Mouse (Mus musculus) erythroid progenitor cell, adult 5-6 weeks (primary cell): ENCODE measurements around the gene Olfr1505. TPM values are rescaled to one million over a fixed set of nuclear protein-coding genes. Genes with fewer than 3 reads are reported as not detected.

Experiments
- ATAC-seq: replicated peaks from 2 replicates; pipeline ENCODE4 v1.8.0; 2016; ENCODE audit warnings: moderate number of reproducible peaks, mild to moderate bottlenecking, moderate TSS enrichment, inconsistent platforms; ENCODE audit not compliant: poor library complexity, low FRiP score, severe bottlenecking
- total RNA-seq, 2 experiments: library from RNA; stranded (forward) in 1 of 2; stranded (reverse) in 1 of 2; fragments of 150-400 nt in 1 of 2; fragments of 186-747, 209-891 nt in 1 of 2; gene quantifications; 2 replicates each; pipeline versions ENCODE4 v1.2.3 to v1.2.4; 2015 to 2017; ENCODE audit warnings: low replicate concordance in 2 of 2

Gene Olfr1505
- total RNA-seq (2015; ENCODE audit: low replicate concordance) (not detected in 2 replicates), total RNA-seq (2017; ENCODE audit: low replicate concordance) (not detected in 2 replicates)

DNA sequence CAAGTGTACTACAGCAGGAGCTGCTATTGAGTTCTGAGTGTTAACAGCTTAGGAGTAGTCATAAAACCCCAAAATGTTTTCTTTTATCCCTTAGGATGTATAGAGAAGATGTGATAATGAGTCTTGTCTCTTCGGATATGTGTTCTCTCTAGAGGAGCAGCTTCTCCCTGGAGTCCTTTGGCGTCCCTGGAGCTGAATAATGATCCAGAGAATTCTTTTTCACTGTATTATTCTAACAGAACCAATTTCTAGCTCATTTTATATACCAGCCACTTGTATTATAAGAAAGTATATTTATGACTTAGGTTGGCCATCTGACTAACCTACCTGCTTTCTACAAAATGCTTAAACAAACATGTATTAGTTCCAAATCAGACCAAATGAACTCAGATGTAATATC is at the start of gene Olfr1505:
Gene Olfr1505, plus strand, starts transcription at position 301 of the 400 bp plus-strand sequence.
- ATAC-seq, result no peak

DNA sequence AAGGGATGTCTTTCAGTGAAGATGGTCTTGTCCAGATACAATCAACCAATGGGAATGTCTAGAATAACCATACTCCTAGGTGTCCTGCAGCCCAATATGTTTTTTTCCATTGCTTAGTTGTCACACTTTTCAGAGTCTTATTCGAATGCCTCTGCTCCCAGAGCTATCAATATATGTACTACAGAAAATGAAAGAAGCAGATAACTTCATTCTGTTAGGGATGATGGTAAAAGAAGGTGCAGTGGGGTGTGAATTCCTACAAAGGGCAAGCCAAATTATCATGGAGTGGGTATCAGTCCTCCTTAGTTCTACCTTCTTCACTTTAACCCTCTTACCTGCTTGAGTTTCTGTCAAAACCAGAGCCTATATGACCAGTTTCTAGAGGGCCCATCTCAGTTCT is 15.5 kb upstream of the Olfr1505 start, which contains the start of gene Olfr1504:
Gene Olfr1504, minus strand, starts transcription at position 101 of the 400 bp plus-strand sequence.
- no peak for ATAC-seq

Other genes with a start within 250 kb of the Olfr1505 start
- not detected in 2 replicates for gene Olfr1491, start 216.3 kb upstream of the Olfr1505 start, total RNA-seq (2015; ENCODE audit: low replicate concordance)
- not detected in 2 replicates for gene Olfr1491, start 216.3 kb upstream of the Olfr1505 start, total RNA-seq (2017; ENCODE audit: low replicate concordance)
- gene Olfr1493-ps1, start 190.3 kb upstream of the Olfr1505 start, total RNA-seq (2015; ENCODE audit: low replicate concordance), result not detected in 2 replicates
- gene Olfr1493-ps1, start 190.3 kb upstream of the Olfr1505 start, total RNA-seq (2017; ENCODE audit: low replicate concordance), result not detected in 2 replicates
- not detected in 2 replicates for gene Olfr1494, start 173.8 kb upstream of the Olfr1505 start, total RNA-seq (2015; ENCODE audit: low replicate concordance)
- gene Olfr1494, start 173.8 kb upstream of the Olfr1505 start, total RNA-seq (2017; ENCODE audit: low replicate concordance), result not detected in 2 replicates
- not detected in 2 replicates for gene Olfr1495, start 148.9 kb upstream of the Olfr1505 start, total RNA-seq (2015; ENCODE audit: low replicate concordance)
- gene Olfr1495, start 148.9 kb upstream of the Olfr1505 start, total RNA-seq (2017; ENCODE audit: low replicate concordance), result not detected in 2 replicates
- gene Olfr1496, start 135.7 kb upstream of the Olfr1505 start, total RNA-seq (2015; ENCODE audit: low replicate concordance), result not detected in 2 replicates
- not detected in 2 replicates for gene Olfr1496, start 135.7 kb upstream of the Olfr1505 start, total RNA-seq (2017; ENCODE audit: low replicate concordance)
- gene Olfr1497, start 115.3 kb upstream of the Olfr1505 start, total RNA-seq (2015; ENCODE audit: low replicate concordance), result not detected in 2 replicates
- gene Olfr1497, start 115.3 kb upstream of the Olfr1505 start, total RNA-seq (2017; ENCODE audit: low replicate concordance), result not detected in 2 replicates
- not detected in 2 replicates for gene Olfr1499, start 94.1 kb upstream of the Olfr1505 start, total RNA-seq (2015; ENCODE audit: low replicate concordance)
- gene Olfr1499, start 94.1 kb upstream of the Olfr1505 start, total RNA-seq (2017; ENCODE audit: low replicate concordance), result not detected in 2 replicates
- not detected in 2 replicates for gene Olfr1500, start 83.0 kb upstream of the Olfr1505 start, total RNA-seq (2015; ENCODE audit: low replicate concordance)
- not detected in 2 replicates for gene Olfr1500, start 83.0 kb upstream of the Olfr1505 start, total RNA-seq (2017; ENCODE audit: low replicate concordance)
- gene Olfr1501, start 62.8 kb upstream of the Olfr1505 start, total RNA-seq (2015; ENCODE audit: low replicate concordance), result not detected in 2 replicates
- gene Olfr1501, start 62.8 kb upstream of the Olfr1505 start, total RNA-seq (2017; ENCODE audit: low replicate concordance), result not detected in 2 replicates
- not detected in 2 replicates for gene Olfr1502, start 51.7 kb upstream of the Olfr1505 start, total RNA-seq (2015; ENCODE audit: low replicate concordance)
- not detected in 2 replicates for gene Olfr1502, start 51.7 kb upstream of the Olfr1505 start, total RNA-seq (2017; ENCODE audit: low replicate concordance)
- gene Olfr1504, start 15.6 kb upstream of the Olfr1505 start, total RNA-seq (2015; ENCODE audit: low replicate concordance), result not detected in 2 replicates
- not detected in 2 replicates for gene Olfr1504, start 15.6 kb upstream of the Olfr1505 start, total RNA-seq (2017; ENCODE audit: low replicate concordance)